Mouse (Mus musculus) midbrain, postnatal 0 days (tissue): ENCODE data around the gene Syne3. TPM values are rescaled to one million over a fixed set of nuclear protein-coding genes. Genes with fewer than 3 reads are reported as not detected.

ENCODE experiments used
- ATAC-seq: fragments of 200-750 bp; cut with Nextera tagmentation; 2 replicates; pipeline ENCODE4 v1.8.0; 2017; ENCODE audit warnings: moderate number of reproducible peaks, mild to moderate bottlenecking, moderate TSS enrichment, moderate library complexity; ENCODE audit not compliant: low FRiP score
- DNase-seq: peaks from one replicate; pipeline ENCODE4 v3.0.0-alpha.2; 2015; ENCODE audit warnings: low spot score
- H3K27ac ChIP-seq: fragments of 300-500 bp; sonication (generic); 2 replicates; pipeline ENCODE4 v1.5.1; 2014; ENCODE audit warnings: low read depth, mild to moderate bottlenecking, low read length, mixed read lengths
- H3K27me3 ChIP-seq: fragments of 300-500 bp; sonication (generic); 2 replicates; pipeline ENCODE4 v1.6.1; 2014; ENCODE audit warnings: low read length, control low read depth, mixed read lengths; ENCODE audit not compliant: insufficient read depth
- H3K36me3 ChIP-seq: fragments of 300-500 bp; sonication (generic); 2 replicates; pipeline ENCODE4 v1.6.1; 2014; ENCODE audit warnings: low read length, control low read depth, mixed read lengths; ENCODE audit not compliant: insufficient read depth
- H3K4me1 ChIP-seq: fragments of 300-500 bp; sonication (generic); 2 replicates; pipeline ENCODE4 v1.6.1; 2014; ENCODE audit warnings: mild to moderate bottlenecking, control low read depth, antibody characterized with exemption, low read length, mixed read lengths; ENCODE audit not compliant: insufficient read depth
- H3K4me2 ChIP-seq: fragments of 300-500 bp; sonication (generic); 2 replicates; pipeline ENCODE4 v1.6.1; 2014; ENCODE audit warnings: low read depth, mild to moderate bottlenecking, low read length, mixed read lengths; ENCODE audit not compliant: poor library complexity, severe bottlenecking
- H3K4me3 ChIP-seq: fragments of 300-500 bp; sonication (generic); 2 replicates; pipeline ENCODE4 v1.5.1; 2014; ENCODE audit warnings: low read depth, mild to moderate bottlenecking, low read length, moderate library complexity
- H3K9ac ChIP-seq: fragments of 300-500 bp; sonication (generic); replicated peaks from 2 replicates; pipeline ENCODE4 v1.6.1; 2014; ENCODE audit warnings: mild to moderate bottlenecking, low read length, moderate library complexity, mixed read lengths; ENCODE audit not compliant: poor library complexity, severe bottlenecking
- H3K9me3 ChIP-seq: fragments of 300-500 bp; sonication (generic); 2 replicates; pipeline ENCODE4 v1.6.1; 2016; ENCODE audit warnings: low read length, control low read depth
- CTCF ChIP-seq: IDR thresholded peaks from 2 replicates; pipeline ENCODE4 v1.5.1; 2016; ENCODE audit warnings: antibody characterized with exemption, mild to moderate bottlenecking
- WGBS: fragments of 180-500 bp; shearing (Covaris S2); extraction: QIAGEN DNeasy Blood & Tissue Kit; methylation state at CpG from one replicate; pipeline ENCODE4 v1.1.7; 2014; 5-methylcytosine and 5-hydroxymethylcytosine counted together
- polyA plus RNA-seq: library from polyadenylated mRNA; unstranded; fragments of >200 nt; fragmentation: Nextera tagmentation; extraction: Ambion mirVana; gene quantifications from 2 replicates; pipeline ENCODE4 v1.2.1, GENCODE M21; 2015
- total RNA-seq: library from RNA; depleted of rRNA; stranded (reverse); fragments of >200 nt; gene quantifications from 2 replicates; pipeline ENCODE4 v1.2.3, GENCODE M21; 2014

Syne3 gene
- total and polyA plus RNA-seq, 2 experiments from 2014 or later, result 0.85 to 0.93 TPM

DNA sequence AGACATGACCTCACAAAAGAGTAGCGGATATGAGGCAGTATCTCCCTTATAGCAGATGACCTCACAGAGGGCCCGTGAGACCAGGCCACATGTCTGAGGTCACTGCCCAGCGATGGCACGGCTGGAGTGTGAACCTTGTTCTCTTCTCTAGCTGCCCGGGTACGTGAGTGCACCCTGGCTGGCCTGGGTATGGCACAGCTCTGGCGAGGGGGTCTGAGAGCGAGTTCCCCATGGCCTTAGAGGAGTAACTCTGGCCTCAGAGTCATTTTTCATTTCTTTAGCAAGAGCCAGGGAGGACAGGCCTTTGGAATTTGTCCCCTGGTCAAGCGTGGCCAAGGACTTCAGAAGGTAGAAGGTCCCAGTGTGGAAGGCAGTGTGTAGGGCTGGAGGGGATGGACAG is 35.2 kb upstream of the Syne3 start:
- Histone ChIP-seq H3K27ac (no peak overlapping the region), H3K4me2 (no peak overlapping the region), H3K9ac (no peak overlapping the region), H3K4me3 (no peak overlapping the region), H3K4me1 (no peaks in the 10 kb centered on the region), H3K9me3 (no peaks in the 10 kb centered on the region), H3K27me3 (no peaks in the 10 kb centered on the region), H3K36me3 (peaks cover 23% of the 10 kb centered on the region)
- 94% methylated on average over 9 of the region's 9 CpGs for WGBS
- ATAC-seq, result no peak
- no peak for DNase-seq
- TF ChIP-seq CTCF, result no peak

- H3K36me3 ChIP-seq, result peaks cover 23% of the 10 kb centered on the region
- no peak for TF ChIP-seq CTCF
- no peak for DNase-seq
- H3K9me3 ChIP-seq, result no peaks in the 10 kb centered on the region
- H3K4me3 ChIP-seq, result no peak overlapping the region
- no peaks in the 10 kb centered on the region for H3K27me3 ChIP-seq
- no peak overlapping the region for H3K4me2 ChIP-seq
- WGBS, result 85% methylated on average over 5 of the region's 5 CpGs
- ATAC-seq, result no peak
- no peak overlapping the region for H3K27ac ChIP-seq
- H3K9ac ChIP-seq, result no peak overlapping the region
- no peaks in the 10 kb centered on the region for H3K4me1 ChIP-seq
Measured at GRCm38 (mm10) chr12:105043081-105043480, 33.5 kb upstream of the Syne3 start.

DNA sequence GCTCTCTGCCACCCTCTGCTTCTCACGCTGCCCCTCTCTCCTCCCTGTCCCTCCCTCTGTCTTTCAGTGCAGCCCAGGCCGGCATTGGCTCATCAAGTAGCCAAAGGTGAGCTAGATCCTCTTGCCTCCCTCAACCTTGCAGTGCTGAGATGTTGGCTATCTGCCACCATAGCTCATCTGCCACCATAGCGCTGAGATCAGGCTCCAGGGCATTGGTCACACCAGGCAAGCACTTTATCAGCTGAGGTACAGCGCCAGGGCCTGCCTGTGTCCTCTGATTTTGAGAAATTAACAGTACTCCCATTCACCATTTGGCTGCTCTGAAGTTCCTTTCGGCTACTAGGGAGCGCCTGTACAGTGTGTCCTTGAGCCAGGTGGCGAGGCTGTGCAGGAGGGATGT is 31.3 kb upstream of the Syne3 start:
- Histone ChIP-seq H3K27ac (no peak overlapping the region), H3K4me2 (no peak overlapping the region), H3K36me3 (peaks cover 23% of the 10 kb centered on the region), H3K27me3 (no peaks in the 10 kb centered on the region), H3K9ac (no peak overlapping the region), H3K4me1 (no peaks in the 10 kb centered on the region), H3K4me3 (no peak overlapping the region), H3K9me3 (no peaks in the 10 kb centered on the region)
- DNase-seq (no peak), ATAC-seq (no peak)
- no peak for TF ChIP-seq CTCF
- 88% methylated on average over 7 of the region's 7 CpGs for WGBS

DNA sequence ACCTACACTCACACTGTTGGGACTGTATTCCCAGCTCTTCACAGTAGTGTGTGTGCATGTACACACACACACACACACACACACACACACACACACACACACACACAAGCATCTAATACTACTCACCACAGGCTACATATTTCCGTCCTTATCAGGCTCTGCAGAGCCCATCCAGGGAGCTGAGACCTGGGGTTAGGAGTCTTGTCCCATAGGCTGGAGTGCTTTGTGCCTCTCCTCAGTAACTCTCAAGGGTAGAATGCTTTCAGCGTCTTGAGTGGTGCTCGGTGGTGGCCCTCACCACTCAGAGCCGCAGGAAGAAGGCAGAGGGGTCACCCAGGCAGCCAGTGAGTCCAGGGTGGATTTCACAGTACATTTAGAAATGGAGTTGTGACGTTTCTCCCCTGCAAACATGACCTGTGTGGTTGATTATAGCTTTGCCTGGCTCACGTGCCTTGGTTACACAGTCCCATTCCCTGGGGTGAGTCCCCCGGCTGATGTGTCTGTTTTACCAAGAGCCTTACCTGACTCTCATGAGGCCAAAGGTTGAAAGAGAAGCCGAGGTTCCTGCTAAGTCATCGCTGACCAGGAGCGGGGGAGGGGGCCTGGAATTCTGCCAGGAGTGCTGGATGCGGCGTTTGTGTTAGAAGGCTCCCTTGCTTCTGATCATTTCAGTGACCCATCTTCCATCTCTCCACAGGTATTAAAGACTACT is 30.1 kb upstream of the Syne3 start:
- H3K27ac ChIP-seq, result no peak overlapping the region
- WGBS, result 71% methylated on average over 12 of the region's 12 CpGs
- ATAC-seq, result no peak
- no peak overlapping the region for H3K9ac ChIP-seq
- DNase-seq, result no peak
- H3K36me3 ChIP-seq, result peaks cover 23% of the 10 kb centered on the region
- H3K9me3 ChIP-seq, result no peaks in the 10 kb centered on the region
- 0 out of 2 replicates have a peak, but pooled peaks cover under 1% of the 10 kb centered on the region for H3K4me1 ChIP-seq
- H3K4me3 ChIP-seq, result no peak overlapping the region
- no peaks in the 10 kb centered on the region for H3K27me3 ChIP-seq
- no peak for TF ChIP-seq CTCF
- no peak overlapping the region for H3K4me2 ChIP-seq

DNA sequence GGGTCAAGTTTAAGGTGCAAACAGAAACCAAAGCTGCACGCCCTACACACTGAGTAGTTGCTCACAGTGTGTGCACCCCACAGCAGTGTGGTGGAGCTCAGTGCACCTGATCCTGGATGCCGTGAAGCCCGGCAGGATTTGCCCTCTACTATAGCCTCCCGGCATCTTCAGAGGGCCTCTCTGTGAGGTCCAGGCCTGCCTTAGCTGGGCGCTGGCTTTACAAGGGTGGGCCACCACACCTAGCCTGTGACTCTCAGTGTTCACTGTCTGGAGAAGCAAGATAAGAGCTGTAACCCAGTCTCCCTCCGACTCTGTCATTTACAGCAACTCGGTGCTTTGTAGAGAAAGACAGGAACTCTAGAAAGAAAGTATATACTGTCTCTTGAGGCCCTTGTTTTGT is 29.3 kb upstream of the Syne3 start:
- TF ChIP-seq CTCF, result no peak
- ATAC-seq (no peak), DNase-seq (no peak)
- WGBS, result 85% methylated on average over 7 of the region's 7 CpGs
- Histone ChIP-seq H3K36me3 (peaks cover 23% of the 10 kb centered on the region), H3K9ac (no peak overlapping the region), H3K9me3 (no peaks in the 10 kb centered on the region), H3K4me3 (no peak overlapping the region), H3K27me3 (no peaks in the 10 kb centered on the region), H3K4me2 (no peak overlapping the region), H3K4me1 (peaks cover 9% of the 10 kb centered on the region; the same call in 1 of the 2 replicates), H3K27ac (no peak overlapping the region)

GRCm38 (mm10) chr12:105038211-105038610 is 28.6 kb upstream of the Syne3 start:
- no peak for TF ChIP-seq CTCF

More at GRCm38 (mm10) chr12:105038211-105038610, 28.6 kb upstream of the Syne3 start:
- no peak overlapping the region for H3K4me3 ChIP-seq
- DNase-seq, result no peak
- 86% methylated on average over 11 of the region's 11 CpGs for WGBS
- no peaks in the 10 kb centered on the region for H3K27me3 ChIP-seq
- H3K27ac ChIP-seq, result no peak overlapping the region
- ATAC-seq, result no peak
- H3K36me3 ChIP-seq, result peaks cover 23% of the 10 kb centered on the region
- H3K9ac ChIP-seq, result no peak overlapping the region
- H3K4me2 ChIP-seq, result no peak overlapping the region
- no peaks in the 10 kb centered on the region for H3K9me3 ChIP-seq
- H3K4me1 ChIP-seq, result peaks cover 14% of the 10 kb centered on the region; the same call in 1 of the 2 replicates
